Mouse (Mus musculus): ENCODE data around the gene Rnf212b. TPM values are rescaled to one million over a fixed set of nuclear protein-coding genes. Genes with fewer than 3 reads are reported as not detected.

The Rnf212b gene
- polyA plus RNA-seq, 1 experiment from 2014 or later, result not detected

GRCm38 (mm10) chr14:54808718-54809667, 4.9 kb upstream of the Rnf212b start:
- no peaks in the 10 kb centered on the region for H3K9me3 ChIP-seq
- H3K4me1 ChIP-seq, result peaks cover 11% of the 10 kb centered on the region; the same call in 1 of the 2 replicates
- no peaks in the 10 kb centered on the region for H3K27me3 ChIP-seq (ENCODE audit: insufficient read depth, poor library complexity, severe bottlenecking)
- no peak for DNase-seq (ENCODE audit: low spot score)
- H3K27ac ChIP-seq, result peak overlapping the region; percentile 18; the same call in 1 of the 2 replicates
- 38% methylated on average over 4 of the region's 4 CpGs for WGBS
- H3K4me3 ChIP-seq, result no peak overlapping the region
- no peaks in the 10 kb centered on the region for H3K36me3 ChIP-seq

GRCm38 (mm10) chr14:54809668-54810033, 4.3 kb upstream of the Rnf212b start:
- WGBS, result 35% methylated on average over 3 of the region's 3 CpGs
- no peak overlapping the region for H3K4me3 ChIP-seq
- H3K4me1 ChIP-seq, result peaks cover 11% of the 10 kb centered on the region; the same call in 1 of the 2 replicates
- no peaks in the 10 kb centered on the region for H3K27me3 ChIP-seq (ENCODE audit: insufficient read depth, poor library complexity, severe bottlenecking)
- H3K36me3 ChIP-seq, result no peaks in the 10 kb centered on the region
- DNase-seq (ENCODE audit: low spot score), result no peak
- H3K9me3 ChIP-seq, result no peaks in the 10 kb centered on the region
- peak overlapping the region; percentile 18; the same call in 1 of the 2 replicates for H3K27ac ChIP-seq

GRCm38 (mm10) chr14:54815737-54816136, 1.8 kb downstream of the Rnf212b start:
- 46% methylated on average over 3 of the region's 3 CpGs for WGBS
- Histone ChIP-seq H3K9me3 (no peaks in the 10 kb centered on the region), H3K27ac (no peak overlapping the region), H3K36me3 (no peaks in the 10 kb centered on the region), H3K4me3 (no peak overlapping the region), H3K4me1 (peaks cover under 1% of the 10 kb centered on the region; the same call in 1 of the 2 replicates), H3K27me3 (ENCODE audit: insufficient read depth, poor library complexity, severe bottlenecking) (0 out of 2 replicates have a peak, but pooled peaks cover 6% of the 10 kb centered on the region)
- no peak for DNase-seq (ENCODE audit: low spot score)

GRCm38 (mm10) chr14:54817791-54818190, 3.9 kb downstream of the Rnf212b start:
- no peaks in the 10 kb centered on the region for H3K9me3 ChIP-seq
- no peak overlapping the region for H3K4me3 ChIP-seq
- no peak overlapping the region for H3K27ac ChIP-seq
- no peaks in the 10 kb centered on the region for H3K4me1 ChIP-seq
- no peak for DNase-seq (ENCODE audit: low spot score)
- WGBS, result 54% methylated on average over 2 of the region's 2 CpGs
- H3K36me3 ChIP-seq, result no peaks in the 10 kb centered on the region
- 0 out of 2 replicates have a peak, but pooled peaks cover 6% of the 10 kb centered on the region for H3K27me3 ChIP-seq (ENCODE audit: insufficient read depth, poor library complexity, severe bottlenecking)

- Histone ChIP-seq H3K27me3 (ENCODE audit: insufficient read depth, poor library complexity, severe bottlenecking) (0 out of 2 replicates have a peak, but pooled peaks cover 6% of the 10 kb centered on the region), H3K36me3 (no peaks in the 10 kb centered on the region), H3K27ac (no peak overlapping the region), H3K4me3 (no peak overlapping the region), H3K4me1 (no peaks in the 10 kb centered on the region), H3K9me3 (no peaks in the 10 kb centered on the region)
- 81% methylated on average over 2 of the region's 2 CpGs for WGBS
- no peak for DNase-seq (ENCODE audit: low spot score)
These were observed 8.4 kb downstream of the Rnf212b start for GRCm38 (mm10) chr14:54822301-54822700.

GRCm38 (mm10) chr14:54823716-54824115, 9.8 kb downstream of the Rnf212b start:
- DNase-seq (ENCODE audit: low spot score), result no peak
- 0 out of 2 replicates have a peak, but pooled peaks cover 6% of the 10 kb centered on the region for H3K27me3 ChIP-seq (ENCODE audit: insufficient read depth, poor library complexity, severe bottlenecking)
- no peak overlapping the region for H3K27ac ChIP-seq
- H3K9me3 ChIP-seq, result no peaks in the 10 kb centered on the region
- H3K36me3 ChIP-seq, result no peaks in the 10 kb centered on the region
- no peaks in the 10 kb centered on the region for H3K4me1 ChIP-seq
- no peak overlapping the region for H3K4me3 ChIP-seq
- WGBS, result 89% methylated on average over 1 of the region's 1 CpGs

GRCm38 (mm10) chr14:54843461-54843860, 29.5 kb downstream of the Rnf212b start:
- no peaks in the 10 kb centered on the region for H3K36me3 ChIP-seq
- 0 out of 2 replicates have a peak, but pooled peaks cover 5% of the 10 kb centered on the region for H3K27me3 ChIP-seq (ENCODE audit: insufficient read depth, poor library complexity, severe bottlenecking)
- no peaks in the 10 kb centered on the region for H3K4me1 ChIP-seq
- 7% methylated on average over 4 of the region's 4 CpGs for WGBS
- no peak overlapping the region for H3K27ac ChIP-seq
- no peak for DNase-seq (ENCODE audit: low spot score)
- H3K9me3 ChIP-seq, result no peaks in the 10 kb centered on the region
- H3K4me3 ChIP-seq, result no peak overlapping the region

- WGBS, result 88% methylated on average over 3 of the region's 3 CpGs
- no peak overlapping the region for H3K4me3 ChIP-seq
These were observed 41.8 kb downstream of the Rnf212b start for GRCm38 (mm10) chr14:54855726-54856125.

GRCm38 (mm10) chr14:54856703-54857102, 42.8 kb downstream of the Rnf212b start:
- H3K36me3 ChIP-seq, result peaks cover 32% of the 10 kb centered on the region
- 83% methylated on average over 7 of the region's 7 CpGs for WGBS
- H3K27ac ChIP-seq, result no peak overlapping the region
- peaks cover 18% of the 10 kb centered on the region; the same call in 1 of the 2 replicates for H3K4me1 ChIP-seq
- no peak for DNase-seq (ENCODE audit: low spot score)
- H3K27me3 ChIP-seq (ENCODE audit: insufficient read depth, poor library complexity, severe bottlenecking), result no peaks in the 10 kb centered on the region
- no peaks in the 10 kb centered on the region for H3K9me3 ChIP-seq
- H3K4me3 ChIP-seq, result no peak overlapping the region

More at GRCm38 (mm10) chr14:54855726-54856125, 41.8 kb downstream of the Rnf212b start:
- Histone ChIP-seq H3K36me3 (peaks cover 32% of the 10 kb centered on the region), H3K9me3 (no peaks in the 10 kb centered on the region), H3K4me1 (peaks cover 18% of the 10 kb centered on the region; the same call in 1 of the 2 replicates), H3K27me3 (ENCODE audit: insufficient read depth, poor library complexity, severe bottlenecking) (no peaks in the 10 kb centered on the region), H3K27ac (no peak overlapping the region)
- DNase-seq (ENCODE audit: low spot score), result no peak

GRCm38 (mm10) chr14:54857891-54858290, 44.0 kb downstream of the Rnf212b start:
- H3K27ac ChIP-seq, result no peak overlapping the region
- no peak for DNase-seq (ENCODE audit: low spot score)
- H3K36me3 ChIP-seq, result peaks cover 32% of the 10 kb centered on the region
- WGBS, result 85% methylated on average over 9 of the region's 9 CpGs
- H3K27me3 ChIP-seq (ENCODE audit: insufficient read depth, poor library complexity, severe bottlenecking), result no peaks in the 10 kb centered on the region
- H3K4me3 ChIP-seq, result no peak overlapping the region
- peaks cover 18% of the 10 kb centered on the region; the same call in 1 of the 2 replicates for H3K4me1 ChIP-seq
- H3K9me3 ChIP-seq, result no peaks in the 10 kb centered on the region

GRCm38 (mm10) chr14:54860511-54860910, 46.6 kb downstream of the Rnf212b start:
- WGBS, result 33% methylated on average over 2 of the region's 2 CpGs
- H3K9me3 ChIP-seq, result no peaks in the 10 kb centered on the region
- no peak for DNase-seq (ENCODE audit: low spot score)
- no peak overlapping the region for H3K27ac ChIP-seq
- no peaks in the 10 kb centered on the region for H3K27me3 ChIP-seq (ENCODE audit: insufficient read depth, poor library complexity, severe bottlenecking)
- peaks cover 24% of the 10 kb centered on the region; the same call in 1 of the 2 replicates for H3K4me1 ChIP-seq
- H3K36me3 ChIP-seq, result peaks cover 23% of the 10 kb centered on the region
- no peak overlapping the region for H3K4me3 ChIP-seq

- H3K9me3 ChIP-seq, result no peaks in the 10 kb centered on the region
- H3K27ac ChIP-seq, result peak overlapping the region; percentile 97
- peaks cover 10% of the 10 kb centered on the region; the same call in 1 of the 2 replicates for H3K4me1 ChIP-seq
- peak; percentile 98 for DNase-seq (ENCODE audit: low spot score)
- no peaks in the 10 kb centered on the region for H3K36me3 ChIP-seq
- H3K27me3 ChIP-seq (ENCODE audit: insufficient read depth, poor library complexity, severe bottlenecking), result no peaks in the 10 kb centered on the region
- WGBS, result 2% methylated on average over 53 of the region's 56 CpGs
- peak overlapping the region; percentile 91 for H3K4me3 ChIP-seq
These were observed 49.8 kb downstream of the Rnf212b start for GRCm38 (mm10) chr14:54863501-54864312.

Data from heart, embryonic 10.5 days (tissue).